Mouse (Mus musculus): Measurements from ENCODE around the gene Camk2b. TPM values are rescaled to one million over a fixed set of nuclear protein-coding genes. Genes with fewer than 3 reads are reported as not detected.
"Not testable (repeated sequence)": the region's sequence is repeated elsewhere in the genome, so short reads cannot be mapped to it uniquely, and the experiment has no call there.

Gene Camk2b
- polyA plus RNA-seq, 1 experiment from 2014 or later, result 1.4 TPM

- no peak overlapping the region for H3K4me3 ChIP-seq (ENCODE audit: low read depth, low read length)
- no peaks in the 10 kb centered on the region for H3K36me3 ChIP-seq (ENCODE audit: control insufficient read depth, insufficient read depth)
- H3K27ac ChIP-seq (ENCODE audit: low read length), result no peak overlapping the region
- H3K9me3 ChIP-seq (replicated peaks; ENCODE audit: control insufficient read depth, low read length), result no peaks in the 10 kb centered on the region
- no peaks in the 10 kb centered on the region for H3K27me3 ChIP-seq (ENCODE audit: control insufficient read depth, insufficient read depth, low read depth, low read length)
- H3K9ac ChIP-seq (ENCODE audit: low read depth, low read length), result no peak overlapping the region
- H3K4me2 ChIP-seq (ENCODE audit: low read depth, low read length), result no peak overlapping the region
- no peak for ATAC-seq (ENCODE audit: low read depth)
- H3K4me1 ChIP-seq (ENCODE audit: control insufficient read depth, low read depth, low read length), result no peaks in the 10 kb centered on the region
- 34% methylated on average over 2 of the region's 2 CpGs for WGBS (ENCODE audit: insufficient replicate concordance)
These were observed 52.8 kb downstream of the Camk2b start for GRCm38 (mm10) chr11:6013359-6013758.

DNA sequence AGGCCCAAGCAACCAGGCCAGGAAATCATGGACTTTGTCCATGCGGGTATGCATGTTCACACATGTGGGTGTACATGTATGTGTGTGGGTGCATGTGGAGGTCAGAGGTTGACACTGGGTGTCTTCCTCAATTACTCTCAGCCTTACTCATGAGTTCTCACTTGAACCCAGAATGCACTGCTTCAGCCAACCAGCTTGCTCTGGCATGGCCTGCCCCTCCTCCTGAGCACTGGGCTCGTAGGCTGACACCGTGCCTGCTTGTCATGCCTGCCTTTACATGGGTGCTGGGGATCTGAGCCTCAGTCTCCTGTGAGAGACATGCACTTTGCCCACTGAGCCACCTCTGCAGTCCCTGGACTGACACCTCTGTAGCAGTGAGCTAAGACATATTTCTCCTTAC, 54.3 kb downstream of the Camk2b start:
- no peaks in the 10 kb centered on the region for H3K9me3 ChIP-seq (replicated peaks; ENCODE audit: control insufficient read depth, low read length)
- H3K9ac ChIP-seq (ENCODE audit: low read depth, low read length), result no peak overlapping the region
- WGBS (ENCODE audit: insufficient replicate concordance), result 83% methylated on average over 3 of the region's 3 CpGs
- no peak overlapping the region for H3K4me2 ChIP-seq (ENCODE audit: low read depth, low read length)
- no peak overlapping the region for H3K27ac ChIP-seq (ENCODE audit: low read length)
- no peak for ATAC-seq (ENCODE audit: low read depth)
- H3K4me1 ChIP-seq (ENCODE audit: control insufficient read depth, low read depth, low read length), result no peaks in the 10 kb centered on the region
- H3K27me3 ChIP-seq (ENCODE audit: control insufficient read depth, insufficient read depth, low read depth, low read length), result no peaks in the 10 kb centered on the region
- H3K36me3 ChIP-seq (ENCODE audit: control insufficient read depth, insufficient read depth), result no peaks in the 10 kb centered on the region
- no peak overlapping the region for H3K4me3 ChIP-seq (ENCODE audit: low read depth, low read length)

- peak; percentile 76 for ATAC-seq (ENCODE audit: low read depth)
- H3K36me3 ChIP-seq (ENCODE audit: control insufficient read depth, insufficient read depth); H3K27me3 ChIP-seq (ENCODE audit: control insufficient read depth, insufficient read depth, low read depth, low read length); H3K9ac ChIP-seq (ENCODE audit: low read depth, low read length); H3K4me3 ChIP-seq (ENCODE audit: low read depth, low read length); H3K4me1 ChIP-seq (ENCODE audit: control insufficient read depth, low read depth, low read length); H3K27ac ChIP-seq (ENCODE audit: low read length); H3K9me3 ChIP-seq (replicated peaks; ENCODE audit: control insufficient read depth, low read length); H3K4me2 ChIP-seq (ENCODE audit: low read depth, low read length): not testable (repeated sequence)
- 80% methylated on average over 1 of the region's 18 CpGs for WGBS (ENCODE audit: insufficient replicate concordance)
These were observed 55.2 kb downstream of the Camk2b start for GRCm38 (mm10) chr11:6010751-6011482.

GRCm38 (mm10) chr11:6007779-6008128, 58.4 kb downstream of the Camk2b start:
- H3K9ac ChIP-seq (ENCODE audit: low read depth, low read length); H3K4me1 ChIP-seq (ENCODE audit: control insufficient read depth, low read depth, low read length); ATAC-seq (ENCODE audit: low read depth); H3K36me3 ChIP-seq (ENCODE audit: control insufficient read depth, insufficient read depth); H3K27ac ChIP-seq (ENCODE audit: low read length); H3K9me3 ChIP-seq (replicated peaks; ENCODE audit: control insufficient read depth, low read length); H3K27me3 ChIP-seq (ENCODE audit: control insufficient read depth, insufficient read depth, low read depth, low read length); H3K4me2 ChIP-seq (ENCODE audit: low read depth, low read length): not testable (repeated sequence)
- H3K4me3 ChIP-seq (ENCODE audit: low read depth, low read length), result peak overlapping the region; percentile 43
- 30% methylated on average over 8 of the region's 13 CpGs for WGBS (ENCODE audit: insufficient replicate concordance)

DNA sequence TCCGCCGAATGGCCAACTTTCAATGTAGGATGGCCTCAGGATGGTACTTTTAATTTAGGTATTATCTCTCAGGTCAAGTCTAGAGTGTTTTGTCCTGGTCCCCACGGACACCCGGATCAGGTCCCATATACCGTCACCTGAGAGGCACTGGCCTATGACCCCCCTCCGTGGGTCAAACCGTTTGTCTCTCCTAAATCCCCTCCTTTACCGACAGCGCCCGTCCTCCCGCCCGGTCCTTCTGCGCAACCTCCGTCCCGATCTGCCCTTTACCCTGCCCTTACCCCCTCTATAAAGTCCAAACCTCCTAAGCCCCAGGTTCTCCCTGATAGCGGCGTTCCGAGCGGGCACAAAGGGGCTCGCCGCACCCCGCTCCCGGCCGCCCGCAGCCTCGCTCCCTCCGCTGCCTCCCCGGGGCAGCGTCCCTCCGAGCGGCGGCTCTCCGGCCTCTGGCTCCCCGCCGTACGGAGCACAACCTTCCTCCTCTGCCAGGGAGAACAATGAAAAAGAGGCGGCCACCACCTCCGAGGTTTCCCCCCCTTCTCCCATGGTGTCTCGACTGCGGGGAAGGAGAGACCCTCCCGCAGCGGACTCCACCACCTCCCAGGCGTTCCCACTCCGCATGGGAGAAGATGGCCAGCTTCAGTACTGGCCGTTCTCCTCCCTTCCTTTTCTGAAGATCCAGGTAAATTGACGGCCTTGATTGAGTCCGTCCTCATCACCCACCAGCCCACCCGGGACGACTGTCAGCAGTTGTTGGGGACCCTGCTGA, 59.0 kb downstream of the Camk2b start:
- not testable (repeated sequence) for H3K27me3 ChIP-seq (ENCODE audit: control insufficient read depth, insufficient read depth, low read depth, low read length); H3K27ac ChIP-seq (ENCODE audit: low read length); H3K9me3 ChIP-seq (replicated peaks; ENCODE audit: control insufficient read depth, low read length); H3K36me3 ChIP-seq (ENCODE audit: control insufficient read depth, insufficient read depth); H3K9ac ChIP-seq (ENCODE audit: low read depth, low read length); H3K4me1 ChIP-seq (ENCODE audit: control insufficient read depth, low read depth, low read length)
- ATAC-seq (ENCODE audit: low read depth), result peak; percentile 36; the same call in 1 of the 2 replicates
- peak overlapping the region; percentile 42 for H3K4me2 ChIP-seq (ENCODE audit: low read depth, low read length)
- H3K4me3 ChIP-seq (ENCODE audit: low read depth, low read length), result peak overlapping the region; percentile 54
- WGBS (ENCODE audit: insufficient replicate concordance), result 6% methylated on average over 19 of the region's 49 CpGs

DNA sequence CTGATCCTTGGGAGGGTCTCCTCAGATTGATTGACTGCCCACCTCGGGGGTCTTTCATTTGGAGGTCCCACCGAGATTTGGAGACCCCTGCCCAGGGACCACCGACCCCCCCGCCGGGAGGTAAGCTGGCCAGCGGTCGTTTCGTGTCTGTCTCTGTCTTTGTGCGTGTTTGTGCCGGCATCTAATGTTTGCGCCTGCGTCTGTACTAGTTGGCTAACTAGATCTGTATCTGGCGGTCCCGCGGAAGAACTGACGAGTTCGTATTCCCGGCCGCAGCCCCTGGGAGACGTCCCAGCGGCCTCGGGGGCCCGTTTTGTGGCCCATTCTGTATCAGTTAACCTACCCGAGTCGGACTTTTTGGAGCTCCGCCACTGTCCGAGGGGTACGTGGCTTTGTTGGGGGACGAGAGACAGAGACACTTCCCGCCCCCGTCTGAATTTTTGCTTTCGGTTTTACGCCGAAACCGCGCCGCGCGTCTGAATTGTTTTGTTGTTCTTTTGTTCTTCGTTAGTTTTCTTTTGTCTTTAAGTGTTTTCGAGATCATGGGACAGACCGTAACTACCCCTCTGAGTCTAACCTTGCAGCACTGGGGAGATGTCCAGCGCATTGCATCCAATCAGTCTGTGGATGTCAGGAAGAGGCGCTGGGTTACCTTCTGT, 59.7 kb downstream of the Camk2b start:
- not testable (repeated sequence) for ATAC-seq (ENCODE audit: low read depth); H3K9me3 ChIP-seq (replicated peaks; ENCODE audit: control insufficient read depth, low read length); H3K36me3 ChIP-seq (ENCODE audit: control insufficient read depth, insufficient read depth); H3K27me3 ChIP-seq (ENCODE audit: control insufficient read depth, insufficient read depth, low read depth, low read length); H3K4me1 ChIP-seq (ENCODE audit: control insufficient read depth, low read depth, low read length); H3K27ac ChIP-seq (ENCODE audit: low read length)
- Histone ChIP-seq H3K4me3 (ENCODE audit: low read depth, low read length) (peak overlapping the region; percentile 54), H3K9ac (ENCODE audit: low read depth, low read length) (0 out of 2 replicates have a peak overlapping the region, but pooled peaks have one; percentile 20), H3K4me2 (ENCODE audit: low read depth, low read length) (peak overlapping the region; percentile 42; the same call in 1 of the 2 replicates)
- 2% methylated on average over 33 of the region's 44 CpGs for WGBS (ENCODE audit: insufficient replicate concordance)

GRCm38 (mm10) chr11:6005374-6006043, 60.7 kb downstream of the Camk2b start:
- not testable (repeated sequence) for H3K36me3 ChIP-seq (ENCODE audit: control insufficient read depth, insufficient read depth); H3K4me2 ChIP-seq (ENCODE audit: low read depth, low read length); H3K9me3 ChIP-seq (replicated peaks; ENCODE audit: control insufficient read depth, low read length); H3K9ac ChIP-seq (ENCODE audit: low read depth, low read length); H3K4me3 ChIP-seq (ENCODE audit: low read depth, low read length); H3K27me3 ChIP-seq (ENCODE audit: control insufficient read depth, insufficient read depth, low read depth, low read length); H3K4me1 ChIP-seq (ENCODE audit: control insufficient read depth, low read depth, low read length)
- 0 out of 2 replicates have a peak overlapping the region, but pooled peaks have one; percentile 34 for H3K27ac ChIP-seq (ENCODE audit: low read length)
- 3% methylated on average over 1 of the region's 4 CpGs for WGBS (ENCODE audit: insufficient replicate concordance)
- peak; percentile 76 for ATAC-seq (ENCODE audit: low read depth)

DNA sequence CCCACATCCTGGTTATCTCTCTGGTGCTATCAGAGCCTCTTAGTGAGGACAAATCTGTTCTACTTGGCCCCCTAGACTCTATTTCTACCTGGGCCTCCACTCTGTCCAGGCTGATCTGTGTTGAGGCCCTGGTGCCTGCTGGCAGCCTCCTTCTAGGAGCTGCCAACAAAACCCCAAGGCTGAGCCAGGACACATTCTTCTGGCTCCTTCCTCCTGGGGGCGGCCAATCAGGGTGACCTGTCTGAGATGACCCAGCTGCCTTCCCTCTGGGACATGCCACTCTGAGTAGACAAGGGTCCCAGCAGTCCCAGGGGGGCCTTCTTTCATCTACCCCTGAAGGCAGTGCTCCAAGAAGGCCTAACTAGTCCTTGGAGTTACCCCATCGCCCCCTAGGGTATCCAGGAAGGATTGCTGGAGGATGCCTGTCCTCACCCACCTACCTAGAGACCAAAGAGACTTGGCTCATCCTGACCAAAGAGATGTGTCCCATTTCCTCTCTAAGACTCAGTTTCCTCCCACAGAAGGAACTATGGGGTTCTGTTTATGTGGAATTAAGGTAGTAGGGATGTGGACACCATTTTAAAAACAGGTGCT, 63.0 kb downstream of the Camk2b start:
- Histone ChIP-seq H3K36me3 (ENCODE audit: control insufficient read depth, insufficient read depth) (no peaks in the 10 kb centered on the region), H3K27ac (ENCODE audit: low read length) (no peak overlapping the region), H3K9ac (ENCODE audit: low read depth, low read length) (no peak overlapping the region), H3K4me2 (ENCODE audit: low read depth, low read length) (no peak overlapping the region), H3K9me3 (replicated peaks; ENCODE audit: control insufficient read depth, low read length) (no peaks in the 10 kb centered on the region), H3K27me3 (ENCODE audit: control insufficient read depth, insufficient read depth, low read depth, low read length) (no peaks in the 10 kb centered on the region), H3K4me3 (ENCODE audit: low read depth, low read length) (no peak overlapping the region), H3K4me1 (ENCODE audit: control insufficient read depth, low read depth, low read length) (peaks cover 8% of the 10 kb centered on the region)
- 39% methylated on average over 2 of the region's 2 CpGs for WGBS (ENCODE audit: insufficient replicate concordance)
- ATAC-seq (ENCODE audit: low read depth), result no peak

Data from liver, embryonic 16.5 days (tissue).